Mouse (Mus musculus): ENCODE data around the gene Pdzrn4.

DNA sequence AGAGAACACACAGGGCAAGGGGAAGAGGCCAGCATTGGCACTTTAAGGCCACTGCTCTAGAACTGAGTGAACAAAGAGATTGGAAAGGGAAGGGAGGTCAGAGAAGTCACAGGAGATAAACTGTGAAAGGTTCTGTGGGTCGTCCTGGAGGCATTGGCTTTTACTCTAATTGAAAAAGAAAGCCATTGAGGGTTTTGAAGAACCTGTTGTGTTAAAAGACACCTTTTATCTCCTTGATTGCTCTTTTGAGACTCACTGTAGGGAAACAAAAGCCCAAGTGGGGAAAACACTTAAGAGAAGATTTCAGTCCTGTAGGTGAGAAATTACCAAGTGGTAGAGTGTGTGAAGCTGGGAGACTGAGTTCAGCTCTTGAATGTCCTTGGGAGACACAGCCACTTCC, 146.6 kb downstream of the Pdzrn4 start:
- TF ChIP-seq CTCF (IDR thresholded peaks at IDR 0.05; ENCODE audit: insufficient read depth, low read length): no peak
- TF ChIP-seq POLR2A (IDR thresholded peaks at IDR 0.05; ENCODE audit: borderline replicate concordance, extremely low read depth, low read depth, low read length): no peak
